Mouse (Mus musculus) adrenal gland, postnatal 10 days (tissue): ENCODE data around the gene Tns3. TPM values are rescaled to one million over a fixed set of nuclear protein-coding genes. Genes with fewer than 3 reads are reported as not detected.

Experiments used
- DNase-seq: peaks from one replicate; pipeline ENCODE4 v3.0.0; 2021; ENCODE audit warnings: mixed read lengths
- total RNA-seq, 2 experiments: library from RNA; stranded (reverse); gene quantifications; 2 replicates each; pipeline ENCODE4 v1.2.3; 2021

The Tns3 gene
- total RNA-seq, 2 experiments from 2014 or later = 36.5 to 38.5 TPM

DNA sequence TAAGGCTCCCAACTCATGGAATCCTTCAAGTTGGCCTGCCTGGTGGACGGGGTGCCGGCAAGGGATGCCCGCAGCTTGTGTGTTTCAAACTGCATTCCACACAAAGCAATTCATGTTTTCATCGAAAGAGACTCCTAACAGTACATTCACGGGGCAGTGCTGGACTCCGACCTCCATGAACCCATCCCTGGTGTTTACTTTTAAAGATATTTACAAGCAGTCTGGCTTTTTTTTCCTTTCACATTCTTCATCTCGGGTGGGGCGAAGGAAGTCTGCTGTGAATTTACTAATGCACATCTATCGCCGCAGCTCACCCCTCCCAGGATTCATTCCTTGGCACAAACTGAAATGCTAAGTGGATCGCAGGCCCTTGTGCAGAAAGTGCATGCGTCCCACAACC is 191.9 kb downstream of the Tns3 start:
- no peak for DNase-seq

DNA sequence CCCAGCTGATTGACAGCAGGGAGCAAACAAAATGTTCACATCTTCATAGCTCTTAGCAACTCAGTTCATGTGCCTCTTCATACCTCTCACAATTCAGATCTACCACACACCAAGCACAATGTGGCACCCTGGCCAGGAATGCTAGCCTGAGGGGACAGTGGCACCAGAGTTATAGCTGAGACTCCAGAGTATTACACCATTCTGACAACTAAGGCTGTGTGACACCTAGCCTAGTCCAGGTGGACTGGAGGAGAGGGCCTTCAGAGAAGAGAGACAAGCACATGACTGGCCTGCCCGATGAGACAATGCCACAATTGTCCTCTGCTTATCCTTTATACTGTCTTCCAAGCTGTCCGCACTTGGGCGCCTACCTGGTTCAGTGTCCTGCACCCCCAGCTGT is 192.8 kb downstream of the Tns3 start:
- DNase-seq = no peak

DNA sequence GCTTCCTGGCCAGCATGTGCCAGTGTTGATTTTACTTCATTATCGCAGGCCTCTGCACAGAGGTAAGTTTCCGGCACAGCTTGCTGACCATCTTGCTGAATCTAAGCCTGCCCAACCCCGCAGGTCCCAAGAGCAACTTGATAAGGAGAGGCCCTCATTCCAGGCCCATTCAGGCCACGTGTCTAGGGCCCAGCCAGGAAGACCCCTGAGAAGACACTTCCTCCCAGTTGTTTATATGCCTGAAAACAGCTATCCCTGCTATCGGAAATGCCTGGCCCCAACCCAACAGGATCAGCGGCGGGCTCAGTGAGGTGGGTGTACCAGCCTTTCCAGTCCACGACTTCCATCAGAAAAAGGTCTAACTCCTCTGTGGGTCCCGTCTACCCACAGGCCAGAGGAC is 194.8 kb downstream of the Tns3 start:
- no peak for DNase-seq

DNA sequence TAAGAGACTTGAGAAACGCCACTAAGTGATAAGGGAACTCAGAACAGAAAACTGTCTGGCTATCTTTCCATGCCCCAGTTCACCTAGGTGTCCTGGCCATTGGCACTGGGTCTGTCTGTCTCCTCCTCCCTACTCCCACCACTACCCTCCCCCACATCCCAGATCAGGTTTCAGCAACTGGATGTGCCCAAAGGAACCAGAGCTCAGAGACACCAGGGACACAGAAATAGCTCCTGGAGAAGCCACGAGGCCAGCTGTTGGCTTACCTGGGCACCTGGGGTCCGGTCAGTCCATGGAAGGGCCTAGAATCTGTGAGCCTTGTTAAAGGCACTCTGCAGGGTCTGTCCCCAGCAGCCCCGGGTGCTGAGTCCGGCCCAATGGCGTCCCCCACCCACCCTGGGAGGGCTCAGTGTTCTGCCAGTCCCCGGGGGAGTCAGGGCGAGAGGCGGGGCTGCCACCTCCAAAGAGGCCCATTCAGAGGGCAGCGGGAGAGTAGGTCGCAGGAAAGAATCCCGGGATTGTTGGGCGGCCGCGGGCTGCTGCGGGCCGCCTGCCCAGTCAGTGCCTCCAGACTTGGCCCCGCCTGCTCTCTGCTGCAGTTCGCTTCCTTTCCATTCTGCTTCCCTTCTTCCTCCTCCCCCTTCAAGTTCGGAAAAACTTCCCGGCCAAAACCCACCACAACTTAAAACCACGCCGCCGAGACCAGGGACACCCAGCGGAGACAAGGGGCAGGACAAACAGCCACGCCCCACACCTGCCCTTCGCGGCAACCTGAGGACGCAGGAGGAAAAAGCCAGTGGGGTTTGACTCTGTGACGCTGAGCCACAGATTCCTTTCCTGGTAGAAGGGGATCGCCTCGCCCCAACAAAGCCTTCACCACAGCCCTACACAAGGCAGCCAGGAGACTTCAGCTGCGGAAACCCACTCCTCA is 195.9 kb downstream of the Tns3 start:
- peak; percentile 73 for DNase-seq

DNA sequence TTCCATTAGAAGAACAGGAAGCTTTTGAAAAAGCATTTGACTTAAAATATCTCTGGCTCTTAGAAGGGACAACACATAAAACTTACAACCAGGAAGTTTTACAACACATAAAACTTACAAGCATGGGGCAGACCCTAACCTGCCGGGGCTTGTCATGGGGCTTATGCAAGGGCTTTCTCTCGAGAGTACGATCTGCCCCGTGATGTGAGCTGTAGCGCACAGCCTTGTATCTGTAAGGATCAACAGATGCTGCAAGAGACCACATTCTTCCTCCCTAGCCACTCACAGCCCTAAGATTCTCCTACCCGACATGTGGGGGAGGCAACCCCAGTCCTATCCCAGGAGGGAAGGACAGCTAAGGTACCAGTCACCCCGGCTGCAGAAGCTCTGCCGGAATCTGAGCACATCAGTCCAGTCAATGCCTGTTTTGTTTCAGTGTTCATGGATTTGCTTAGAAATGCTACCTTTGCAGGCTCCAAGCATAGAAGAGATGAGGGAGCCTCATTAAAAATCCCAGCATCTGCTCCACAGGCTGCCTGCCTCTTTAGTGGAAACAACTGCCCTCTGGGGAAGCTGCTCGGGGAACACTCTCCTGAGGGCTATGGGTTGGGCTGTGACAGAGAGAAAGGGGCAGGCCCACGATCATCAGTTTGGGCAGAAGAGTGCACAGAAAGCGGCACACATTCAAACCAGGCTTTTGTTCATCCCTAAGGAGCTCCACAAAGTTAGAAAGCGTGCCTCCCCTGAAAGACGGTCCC is 196.8 kb downstream of the Tns3 start:
- DNase-seq = no peak

DNA sequence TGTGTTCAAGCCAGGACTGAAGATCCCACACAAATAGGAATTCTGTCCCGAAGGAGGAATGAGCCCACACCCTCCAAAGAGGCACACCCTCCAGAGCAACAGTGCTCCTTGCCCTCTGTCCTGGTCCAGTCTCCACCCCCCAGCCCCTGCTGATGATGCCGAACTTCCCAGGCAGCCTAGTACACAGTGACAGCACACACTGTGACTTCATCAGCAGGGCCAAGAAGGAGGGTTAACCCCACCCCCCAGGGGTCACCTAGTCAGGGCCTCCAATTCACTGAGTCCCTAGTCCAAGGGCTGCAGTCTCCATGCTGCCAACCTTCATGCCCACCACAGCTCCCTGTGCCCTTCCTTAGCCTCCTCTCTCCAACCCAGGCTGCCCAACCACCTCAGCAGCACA is 200.5 kb downstream of the Tns3 start:
- DNase-seq = no peak

DNA sequence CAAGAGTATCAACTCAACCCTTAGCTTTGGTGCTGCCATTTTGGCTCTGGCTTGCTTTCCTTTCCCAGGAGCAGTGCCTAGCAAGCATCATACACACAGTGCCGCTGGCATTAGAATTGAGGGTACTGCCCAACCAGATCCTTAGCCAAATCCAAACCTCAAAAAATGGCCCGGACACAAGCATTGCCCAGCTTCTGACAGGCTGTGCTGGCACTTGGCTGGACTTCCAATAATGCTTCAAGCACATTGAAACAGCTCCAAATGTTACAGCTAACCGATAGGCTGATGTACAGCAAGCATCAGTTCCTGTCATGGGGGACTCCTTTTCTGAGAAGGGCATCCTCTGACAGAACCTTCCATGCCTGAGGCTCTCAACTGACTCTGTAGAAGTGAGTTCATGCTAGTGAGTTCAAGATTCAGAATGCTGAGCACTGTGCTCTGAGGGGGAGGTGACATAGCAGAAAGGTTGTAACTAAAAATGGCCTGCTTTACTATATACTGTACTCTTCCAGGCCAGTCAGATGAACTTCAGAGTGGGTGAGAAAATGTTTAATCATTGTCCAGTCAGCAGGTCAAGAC is 201.4 kb downstream of the Tns3 start:
- no peak for DNase-seq

DNA sequence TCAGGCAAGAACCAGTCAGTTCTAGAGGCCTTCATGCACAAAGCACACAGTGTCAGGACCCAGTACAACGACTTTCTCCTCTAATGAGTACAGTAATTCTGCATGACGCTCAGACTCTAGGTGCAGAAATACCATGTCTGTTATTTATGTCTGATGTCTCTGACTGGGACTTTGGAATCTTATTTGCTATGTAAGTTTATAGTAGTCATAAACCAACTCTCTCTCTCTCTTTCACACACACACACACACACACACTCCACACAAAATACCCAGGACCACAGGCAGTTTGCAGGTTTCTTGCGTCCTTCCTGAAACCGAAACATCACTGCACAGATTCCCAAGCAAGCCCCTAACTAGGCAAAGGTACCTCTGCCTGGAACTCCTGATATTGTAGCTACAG is 203.5 kb downstream of the Tns3 start:
- no peak for DNase-seq

DNA sequence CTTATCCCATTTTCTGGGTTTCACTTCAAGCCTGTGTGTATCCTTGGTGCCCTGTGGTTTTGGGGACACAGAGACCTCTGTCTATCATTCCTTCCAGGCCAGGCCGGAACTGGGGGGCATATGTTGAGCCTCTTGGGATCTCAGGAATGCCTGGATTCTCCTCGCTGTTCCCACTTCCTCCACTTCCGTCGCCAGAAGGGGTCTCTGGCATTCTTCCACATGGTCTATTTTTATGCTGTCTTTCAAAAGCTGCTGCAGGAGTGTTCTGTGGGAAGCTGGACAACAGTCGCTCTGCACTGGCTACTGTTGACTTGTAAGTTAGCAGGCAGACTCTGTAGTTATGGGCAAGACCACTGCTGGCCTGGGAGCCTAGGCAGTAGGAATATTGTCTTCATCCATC is 206.4 kb downstream of the Tns3 start:
- no peak for DNase-seq

DNA sequence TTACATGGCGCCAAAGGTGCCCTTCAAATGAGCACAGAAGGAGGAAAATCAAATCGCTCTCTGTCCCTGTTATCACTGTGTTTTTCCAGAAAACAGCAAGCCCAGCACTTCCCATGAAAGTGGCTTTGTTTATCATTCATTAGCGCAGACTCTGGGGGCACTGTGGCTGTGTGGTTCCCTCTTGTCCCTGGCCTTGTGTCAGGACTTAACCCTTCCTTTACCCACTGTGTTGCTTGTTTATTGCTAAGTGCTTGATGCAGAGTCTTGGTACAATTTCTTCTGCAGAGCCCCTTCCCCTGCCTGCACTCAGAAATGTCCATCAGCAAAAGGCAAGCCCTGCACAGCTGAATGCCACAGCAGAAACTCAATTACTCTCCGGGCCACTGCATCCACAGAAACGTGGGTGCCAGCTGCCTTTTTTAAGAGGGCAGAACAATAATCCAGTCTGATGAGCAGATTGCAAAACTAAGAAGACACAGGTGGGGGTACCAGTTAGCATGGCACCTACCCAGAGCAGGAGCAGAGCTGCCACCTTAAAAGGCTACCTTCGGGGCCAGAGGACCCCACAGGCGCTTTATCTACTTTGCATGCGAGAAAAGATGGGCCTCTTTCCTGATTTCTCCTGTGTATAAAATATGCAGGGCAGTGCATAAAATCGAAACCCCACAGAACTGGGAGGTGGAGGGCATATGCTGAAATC is 207.6 kb downstream of the Tns3 start:
- DNase-seq = no peak

DNA sequence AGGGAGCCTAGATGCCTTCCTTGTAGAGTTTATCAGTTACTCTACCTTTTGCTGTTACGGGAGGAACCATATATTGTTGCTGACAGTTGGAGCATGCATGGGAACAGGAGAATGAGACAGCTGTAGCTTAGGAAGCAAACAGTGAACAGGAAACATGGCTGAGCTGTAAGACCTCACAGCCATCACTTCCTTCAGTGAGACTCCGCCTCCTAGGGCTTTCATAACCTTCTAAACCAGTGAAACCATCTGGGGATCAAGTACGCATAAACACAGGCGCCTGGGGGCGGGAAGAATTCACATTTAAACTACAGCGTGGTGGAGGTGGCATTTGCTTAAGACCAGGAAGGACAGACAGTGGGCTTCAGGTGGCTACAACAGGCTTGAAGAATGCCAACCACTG is 208.7 kb downstream of the Tns3 start:
- DNase-seq = no peak

DNA sequence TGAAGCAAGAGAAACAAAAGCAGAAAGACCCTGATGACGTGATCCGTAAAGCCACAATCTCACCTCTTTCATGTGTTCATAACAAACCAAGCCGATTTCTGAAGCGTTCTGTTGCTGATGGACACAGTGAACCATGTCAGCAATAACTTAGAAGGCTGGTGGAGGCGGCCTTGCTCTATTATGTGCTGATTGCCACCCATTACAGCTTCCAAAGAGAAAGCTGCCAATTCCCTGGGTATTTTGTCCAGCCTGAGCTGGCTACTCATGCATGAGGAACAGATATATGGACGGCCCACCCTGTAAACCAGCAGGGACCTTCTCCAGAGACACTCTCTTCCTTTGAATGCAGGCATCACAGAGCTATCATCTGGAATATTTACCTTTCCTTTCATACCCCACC is 211.1 kb downstream of the Tns3 start:
- no peak for DNase-seq

DNA sequence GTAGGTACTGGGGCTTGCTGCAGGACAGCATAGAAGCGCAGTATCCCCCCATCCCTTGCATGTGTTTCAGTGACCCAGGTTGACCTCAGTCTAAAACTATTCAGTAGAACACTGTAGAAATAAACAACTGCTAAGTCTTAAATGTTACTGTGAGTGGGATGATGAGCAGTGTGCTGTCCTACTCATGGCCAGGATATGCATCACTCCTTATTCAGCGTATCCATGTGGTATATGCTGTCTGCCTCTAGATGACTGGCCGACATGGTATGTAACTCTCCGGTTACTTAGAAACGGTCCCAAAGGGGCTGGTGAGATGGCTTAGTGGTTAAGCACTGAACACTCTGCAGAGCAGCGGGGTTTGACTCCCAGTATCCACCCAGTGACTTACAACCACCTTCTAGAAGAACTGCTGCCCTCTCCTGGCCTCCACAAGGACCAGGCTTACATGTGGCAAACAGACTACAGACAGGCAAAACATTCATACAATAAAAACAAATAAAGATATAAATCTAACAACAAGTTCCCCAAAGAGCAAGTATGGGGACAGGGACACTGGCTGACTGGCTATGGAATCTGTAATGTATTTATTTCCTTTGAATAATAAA is 212.6 kb downstream of the Tns3 start:
- DNase-seq = no peak

DNA sequence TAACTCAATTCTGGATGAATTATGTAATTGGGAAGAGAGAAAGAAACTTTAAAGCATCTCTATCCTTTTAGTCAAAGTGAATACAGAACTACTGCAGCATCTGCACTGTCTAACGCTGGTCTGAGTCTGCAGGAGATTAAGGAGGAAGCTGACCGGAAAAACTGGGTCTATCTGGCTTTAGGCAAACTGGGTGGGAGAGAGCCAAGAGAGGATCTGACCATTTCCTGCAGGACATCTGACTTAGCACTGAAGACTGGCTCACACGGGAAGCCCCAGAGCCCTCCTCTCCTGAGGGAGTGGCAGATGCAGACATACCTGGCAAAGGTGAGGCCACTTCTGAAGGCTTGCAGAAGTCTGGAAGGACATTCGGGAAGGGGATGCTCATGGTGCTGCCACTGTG is 213.8 kb downstream of the Tns3 start:
- DNase-seq = no peak

DNA sequence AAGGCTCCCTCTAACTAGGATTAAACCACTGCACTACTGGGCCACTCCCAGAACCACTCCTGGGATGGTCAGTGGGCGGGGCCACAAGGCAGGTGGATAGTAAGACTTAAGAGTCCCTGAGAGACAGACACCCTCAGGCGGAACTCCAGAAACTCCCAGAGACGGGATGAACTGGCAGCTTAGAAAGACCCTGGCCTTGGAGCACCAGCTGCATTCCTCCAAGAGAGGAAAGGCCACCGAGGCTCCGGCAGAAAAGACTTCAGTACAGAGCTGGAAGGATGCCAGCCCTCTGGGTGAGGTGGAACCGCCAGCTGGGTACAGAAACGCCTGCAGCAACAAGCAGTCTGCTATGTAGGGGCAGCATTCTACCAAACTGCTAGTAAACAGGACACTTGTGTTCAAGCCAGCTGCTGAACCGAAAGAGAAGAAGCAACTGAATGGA is 218.4 kb downstream of the Tns3 start:
- DNase-seq = peak; percentile 86

DNA sequence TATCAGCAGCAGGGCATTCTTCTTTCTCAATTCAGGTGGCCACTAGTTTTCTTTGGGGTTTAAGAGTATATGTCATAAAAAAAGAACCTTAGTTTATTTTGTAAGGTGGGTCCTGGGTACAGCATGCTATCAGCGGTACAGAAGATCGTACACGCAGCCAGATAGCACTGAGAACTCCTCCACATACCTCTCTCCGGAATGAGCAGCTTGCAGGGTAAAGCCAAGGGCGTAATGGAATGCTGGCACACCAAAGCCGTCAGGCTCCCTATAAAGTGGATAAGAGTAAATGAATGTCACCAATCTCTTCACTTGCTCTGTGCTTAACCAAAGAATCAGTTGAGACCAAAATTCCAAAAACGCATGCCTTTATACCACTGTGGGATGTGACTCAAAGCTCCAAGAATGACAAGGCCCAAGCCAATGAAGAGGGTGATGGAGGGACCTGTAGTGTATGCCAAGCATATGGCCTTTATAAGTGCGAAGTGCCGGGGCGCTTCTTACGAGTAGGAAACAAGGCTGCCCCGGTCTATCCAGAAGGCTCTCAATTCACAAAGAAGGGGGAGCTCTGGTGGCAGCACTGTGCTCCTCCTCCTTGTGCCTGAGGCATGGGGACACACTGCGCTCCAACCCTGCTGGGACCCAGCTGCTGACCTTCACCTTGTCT is 219.4 kb downstream of the Tns3 start:
- no peak for DNase-seq

DNA sequence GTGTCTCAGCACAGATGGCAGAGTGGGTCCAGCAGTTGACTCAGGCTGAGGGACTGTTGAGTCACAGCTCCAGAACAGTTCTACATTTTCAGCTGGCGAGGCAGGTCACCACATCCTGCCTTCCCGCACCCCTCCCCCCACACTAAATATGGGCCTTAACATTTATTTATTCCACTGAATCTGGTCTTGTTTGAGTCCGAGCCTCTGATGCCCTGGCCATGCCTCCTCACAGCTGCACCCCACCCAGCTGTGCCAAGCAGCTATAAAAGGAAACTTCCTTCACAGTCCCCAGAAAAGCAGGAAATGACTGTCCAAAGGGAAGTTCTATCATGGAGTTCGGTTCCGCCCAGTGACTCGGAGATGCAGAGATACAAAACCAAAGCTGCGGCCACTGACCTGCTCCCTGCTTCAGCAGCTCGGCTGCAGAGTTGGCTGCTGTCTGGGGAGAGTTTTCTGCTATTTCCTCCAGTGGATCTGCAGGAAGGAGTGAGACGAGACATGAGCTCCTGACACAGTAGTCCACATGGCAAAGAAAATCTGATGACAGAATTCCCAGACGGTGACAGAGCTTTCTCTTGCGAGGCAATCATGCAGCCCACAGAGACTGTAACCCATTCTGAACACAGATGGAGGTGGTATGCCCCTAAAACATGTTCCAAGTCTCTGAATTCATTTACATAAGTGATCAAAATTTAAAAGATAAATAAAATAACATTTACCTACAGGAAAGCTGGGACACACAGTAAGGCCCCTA is 220.6 kb downstream of the Tns3 start:
- DNase-seq = no peak

DNA sequence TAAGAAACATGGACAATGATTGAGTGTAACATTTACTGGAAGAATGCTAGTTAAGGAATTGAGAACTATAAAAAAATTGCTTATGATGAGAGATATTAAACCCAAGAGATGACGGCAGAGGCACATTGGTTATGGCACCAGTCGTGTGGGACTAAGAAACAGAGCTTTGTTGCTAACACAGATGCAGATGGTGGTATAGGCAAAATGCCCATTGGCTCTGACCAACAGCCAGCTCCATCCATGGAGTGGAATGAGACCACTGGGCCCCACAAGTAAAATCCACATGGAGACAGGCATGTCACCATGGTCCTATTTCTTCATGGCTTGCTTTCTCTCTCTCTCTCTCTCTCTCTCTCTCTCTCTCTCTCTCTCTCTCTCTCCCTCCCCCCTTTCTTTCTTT is 223.6 kb downstream of the Tns3 start:
- DNase-seq = no peak

DNA sequence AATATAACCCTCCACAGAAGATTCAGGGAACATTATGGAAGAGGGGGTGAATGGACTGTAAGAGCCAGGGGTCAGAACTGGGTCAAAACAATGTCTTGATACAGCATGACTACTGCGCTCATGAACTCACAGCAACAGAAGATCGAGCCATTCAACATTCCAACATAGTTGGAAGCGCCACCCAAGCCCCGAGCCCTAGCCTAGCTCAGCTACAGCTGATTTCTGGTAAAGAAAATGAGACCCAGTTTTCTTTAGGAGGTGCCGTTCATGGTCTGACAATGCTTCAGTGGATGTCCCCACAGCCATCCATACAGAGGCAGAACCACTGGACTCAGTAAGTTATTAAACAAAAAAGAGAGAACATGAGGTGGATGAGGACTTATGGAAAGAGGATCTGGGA is 224.1 kb downstream of the Tns3 start:
- DNase-seq = no peak

DNA sequence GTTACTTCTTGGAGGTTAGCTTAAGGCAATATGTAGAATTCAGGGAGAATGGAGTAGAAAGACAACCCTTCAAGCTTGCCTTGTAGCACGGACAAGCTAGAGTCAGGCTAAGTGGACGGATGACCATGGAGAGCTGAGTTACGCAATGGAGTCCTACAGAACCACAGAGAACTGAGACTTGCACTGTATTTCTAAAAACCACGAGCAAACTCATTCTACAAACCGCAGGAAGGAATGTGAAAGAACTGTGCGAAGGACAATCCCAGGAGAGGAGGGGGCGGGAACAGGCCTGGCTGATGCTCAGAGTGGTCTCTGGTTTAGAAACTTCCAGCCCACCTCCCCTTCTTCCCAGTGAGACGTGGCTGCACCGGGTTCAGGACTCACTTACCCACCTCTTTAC is 225.3 kb downstream of the Tns3 start:
- DNase-seq = no peak

DNA sequence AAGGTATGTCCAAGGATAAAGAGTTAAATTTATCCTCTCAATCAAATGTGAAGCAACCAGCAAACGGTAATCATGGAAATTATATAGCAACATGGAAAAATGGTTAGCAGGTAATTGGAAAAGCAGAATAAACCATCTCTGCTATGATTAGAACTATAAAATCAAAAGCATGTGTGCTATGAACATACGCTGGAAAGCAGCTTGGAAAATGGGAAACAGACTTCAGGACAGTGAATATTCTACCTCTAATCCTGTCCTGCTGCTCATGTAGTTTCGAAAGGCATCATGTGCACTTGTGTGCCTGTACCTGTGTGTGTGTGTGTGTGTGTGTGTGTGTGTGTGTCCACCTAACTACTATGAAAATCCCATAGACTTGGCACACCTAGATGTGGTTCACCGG is 226.1 kb downstream of the Tns3 start:
- no peak for DNase-seq
